Mouse (Mus musculus): ENCODE measurements around the gene Faim2.

Faim2 gene

DNA sequence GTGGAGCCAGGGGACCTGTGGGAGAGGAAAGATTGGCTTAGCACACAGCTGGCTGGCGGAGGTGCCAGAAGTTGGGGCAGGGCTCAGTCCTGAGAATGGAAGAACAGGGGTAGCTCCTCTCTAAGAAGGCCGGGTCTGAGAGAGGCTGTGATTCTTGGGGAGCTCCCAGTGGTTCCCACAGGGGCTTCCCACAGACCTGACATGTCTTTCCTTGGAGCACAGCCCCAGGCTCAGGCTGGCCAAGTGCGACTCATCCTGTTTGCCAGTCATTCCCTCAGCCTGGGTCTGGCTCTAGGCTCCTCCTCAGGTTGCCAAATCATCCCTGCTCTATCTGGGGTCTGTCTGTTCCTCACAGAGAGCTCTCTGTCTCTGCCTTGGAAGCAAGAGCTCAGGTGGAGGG, 17.3 kb downstream of the Faim2 start:
- DNase-seq (ENCODE audit: extremely low read depth, low read depth, low spot score) = no peak

DNA sequence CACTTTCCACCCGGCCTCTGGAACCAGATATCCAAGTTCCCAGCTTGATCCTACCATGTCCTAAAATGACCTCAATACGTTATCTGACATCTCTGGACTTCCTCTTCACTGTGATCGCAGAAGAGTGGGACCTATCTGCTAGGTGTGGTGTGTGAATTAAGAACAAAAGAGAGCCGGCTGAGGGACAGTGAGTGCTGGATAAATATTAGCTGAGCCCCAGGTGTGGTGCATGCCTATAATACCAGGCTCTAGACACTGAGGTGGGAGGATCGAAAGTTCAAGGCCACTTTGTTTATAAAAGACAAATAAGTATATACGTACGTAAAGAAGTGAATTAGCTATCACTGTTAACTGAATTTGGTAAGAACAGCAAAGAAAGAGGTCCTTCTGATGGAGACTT, 18.1 kb downstream of the Faim2 start:
- no peak for DNase-seq (ENCODE audit: extremely low read depth, low read depth, low spot score)

DNA sequence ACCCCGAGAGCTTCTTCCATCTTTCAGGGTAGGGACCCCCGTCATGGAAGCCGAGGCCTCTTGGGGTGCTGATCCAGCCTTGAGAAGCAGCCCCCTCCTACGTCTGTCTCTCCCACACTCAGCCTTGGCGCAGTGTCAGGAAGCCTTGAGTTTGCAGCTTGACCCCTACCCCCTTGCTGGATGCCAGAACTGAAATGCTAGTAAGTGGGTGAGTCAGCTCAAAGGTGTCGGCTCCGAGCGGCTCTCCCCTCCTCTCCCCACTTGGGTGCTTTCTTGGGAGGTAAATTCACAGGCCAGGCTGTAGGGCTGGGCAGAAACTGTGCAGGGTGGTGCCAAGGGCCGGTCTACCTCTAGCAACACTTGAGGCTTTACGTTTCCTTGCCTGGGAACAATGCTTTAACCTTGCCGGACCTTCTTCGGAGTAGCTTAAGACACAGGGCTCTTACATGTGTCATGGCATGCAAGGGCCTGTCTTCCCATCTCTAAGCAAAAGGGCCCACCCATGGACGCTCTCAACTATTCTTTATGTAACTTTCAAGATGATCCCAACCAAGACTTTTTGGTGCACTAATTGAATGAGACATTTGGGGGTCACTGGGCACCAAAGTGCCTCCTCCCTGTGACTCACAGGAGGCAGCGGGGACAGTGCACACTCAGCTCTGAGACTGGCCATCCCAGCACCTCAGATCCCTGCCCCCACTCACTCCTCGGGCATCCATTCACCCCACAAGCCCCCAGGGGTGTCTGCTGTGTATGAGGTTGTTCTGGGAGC, 22.5 kb downstream of the Faim2 start:
- DNase-seq (ENCODE audit: extremely low read depth, low read depth, low spot score) = no peak

DNA sequence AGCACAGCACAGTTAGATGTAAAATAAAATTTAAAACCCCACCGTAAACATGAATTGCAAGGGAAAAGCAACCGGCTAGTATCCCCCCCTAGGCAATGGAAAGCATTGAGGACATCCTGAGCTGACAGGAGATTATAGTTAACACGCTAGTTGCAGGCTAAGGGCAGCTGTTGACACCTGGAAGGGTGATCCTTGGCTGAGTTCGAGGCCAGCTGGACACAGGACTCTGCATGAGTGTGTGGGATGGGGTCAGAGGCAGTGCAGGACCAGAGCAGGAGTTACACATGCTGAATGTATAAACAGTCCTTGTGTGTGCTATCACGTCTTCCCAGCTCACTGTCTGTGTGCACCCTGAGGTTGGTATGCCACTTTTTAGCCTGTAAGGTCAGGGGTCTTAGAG, 24.7 kb downstream of the Faim2 start:
- DNase-seq (ENCODE audit: extremely low read depth, low read depth, low spot score) = no peak

DNA sequence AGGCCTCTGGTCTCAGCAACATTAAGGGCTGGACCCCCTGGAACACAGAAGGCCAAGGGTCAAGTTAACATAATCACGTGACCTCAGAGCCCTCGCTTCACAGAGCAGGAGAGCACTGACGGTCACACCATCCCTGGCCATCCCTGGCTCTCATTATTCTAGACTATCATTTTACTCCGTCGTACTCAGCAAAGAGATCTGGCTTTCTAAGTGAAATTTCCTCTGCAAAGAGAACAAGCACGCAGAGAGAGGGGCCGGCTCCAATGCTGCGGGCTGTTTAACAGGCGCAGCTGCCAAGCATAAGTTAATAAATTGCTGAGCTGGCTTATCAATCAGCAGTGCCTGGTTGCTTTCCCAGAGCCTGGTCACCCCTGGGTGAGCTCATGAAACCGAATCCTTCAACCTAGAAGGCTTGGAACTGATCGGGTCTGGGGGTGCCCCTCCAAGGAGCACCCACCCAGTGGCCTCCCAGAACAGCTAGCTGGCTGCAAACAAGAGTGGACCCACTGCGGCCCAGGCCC, 25.6 kb downstream of the Faim2 start:
- no peak for DNase-seq (ENCODE audit: extremely low read depth, low read depth, low spot score)

DNA sequence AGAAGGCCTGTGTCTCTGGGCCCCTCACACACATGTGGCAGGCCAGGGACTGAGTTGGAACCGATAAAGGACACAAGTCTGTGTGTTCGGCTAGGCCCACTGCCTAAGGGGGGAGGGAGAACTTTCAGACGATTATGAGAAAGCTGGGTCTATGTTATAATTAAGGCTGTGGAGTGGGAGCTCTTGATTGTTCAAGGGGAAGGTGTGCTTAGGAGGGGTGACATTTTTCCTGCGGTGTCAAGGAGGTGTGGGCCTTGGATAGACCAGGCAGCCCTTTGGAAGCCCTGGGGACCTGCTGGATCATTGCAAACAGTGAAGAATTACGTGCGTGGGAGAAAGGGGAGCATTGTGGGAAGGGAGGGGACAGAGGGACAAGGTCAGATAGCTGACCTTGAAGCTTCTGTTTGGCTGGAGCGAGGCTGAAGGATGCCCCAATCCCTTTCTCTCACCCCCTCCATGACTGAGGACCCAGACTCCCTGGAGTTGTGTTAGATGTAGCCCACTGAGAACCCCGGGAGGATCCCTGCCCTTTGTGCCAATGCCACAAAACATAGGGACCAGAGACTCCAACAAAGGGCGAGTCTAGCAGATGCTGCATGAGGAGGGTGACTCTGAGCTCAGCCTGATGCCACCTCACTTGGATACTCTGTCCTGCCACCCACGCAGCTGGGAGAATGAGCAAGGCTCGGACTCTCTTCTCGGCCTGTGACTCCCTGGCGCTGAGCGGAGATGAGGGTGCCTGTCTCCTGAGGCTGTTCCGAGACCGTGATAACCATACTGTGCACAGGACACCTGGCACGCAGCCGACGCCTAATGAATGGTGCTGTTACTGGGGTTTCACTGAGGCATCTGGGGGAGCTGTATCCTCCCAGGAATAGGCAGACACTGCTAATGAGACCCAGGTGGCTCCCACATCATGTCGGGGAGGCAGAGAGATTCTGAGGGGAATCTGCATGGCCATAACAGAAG, 26.4 kb downstream of the Faim2 start:
- DNase-seq (ENCODE audit: extremely low read depth, low read depth, low spot score) = no peak

DNA sequence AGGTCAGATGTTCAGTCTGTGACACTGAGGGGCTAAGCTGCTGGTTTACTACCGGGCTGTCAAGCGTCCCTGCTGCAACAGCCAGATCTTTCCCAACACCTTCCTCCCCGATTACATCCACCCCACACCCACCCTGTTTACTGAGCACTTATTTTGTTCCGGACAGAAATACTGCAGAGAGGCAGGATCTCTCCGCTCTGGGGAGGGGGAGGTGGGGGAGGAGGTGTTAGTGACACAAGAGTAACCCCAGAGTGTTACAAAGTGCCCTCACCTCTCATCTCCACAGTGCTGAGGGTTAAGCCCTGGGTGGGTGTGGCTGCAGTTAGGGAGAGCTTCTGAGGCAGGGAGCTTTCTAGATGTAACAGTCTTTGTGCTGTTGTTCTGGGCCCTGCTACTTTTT, 27.6 kb downstream of the Faim2 start:
- no peak for DNase-seq (ENCODE audit: extremely low read depth, low read depth, low spot score)

DNA sequence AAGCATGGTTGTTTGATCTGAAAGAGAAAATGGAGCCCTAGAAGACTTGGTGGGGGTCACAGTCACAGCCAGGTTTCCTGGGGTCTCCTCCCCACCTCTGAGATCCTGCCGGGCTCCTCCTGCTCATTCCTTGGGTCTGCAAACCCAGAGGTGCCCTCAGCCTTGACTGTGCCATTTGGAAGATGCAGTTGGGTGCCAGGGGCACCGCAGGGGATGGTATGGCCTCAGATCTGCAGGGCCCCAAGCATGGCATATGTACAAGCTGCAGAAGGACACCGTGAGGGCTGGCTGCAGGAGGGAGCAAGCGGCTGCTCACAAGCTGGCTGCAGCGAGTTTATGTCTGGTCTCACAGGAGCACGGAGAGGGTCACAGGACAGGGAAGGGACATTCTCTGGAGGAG, 28.2 kb downstream of the Faim2 start:
- no peak for DNase-seq (ENCODE audit: extremely low read depth, low read depth, low spot score)

DNA sequence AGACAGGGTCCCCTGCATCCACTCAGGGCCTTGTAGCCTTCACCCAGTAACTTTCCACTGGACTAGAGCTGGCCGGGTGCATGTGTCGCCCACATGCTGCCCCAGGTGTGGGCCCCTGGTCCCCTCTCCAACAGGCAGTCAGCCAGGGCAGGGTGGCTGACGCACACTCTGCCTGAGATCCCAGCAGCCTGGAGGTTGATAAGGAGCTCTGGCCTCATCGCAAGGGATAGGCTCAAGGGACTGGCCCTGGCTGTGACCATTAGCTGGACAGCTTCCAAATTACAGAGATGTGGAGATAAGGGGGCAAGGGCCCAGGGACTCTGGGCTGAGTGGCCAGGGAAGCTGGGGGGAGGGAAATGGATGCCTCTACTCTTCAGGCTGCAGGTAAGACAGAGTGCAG, 29.2 kb downstream of the Faim2 start:
- DNase-seq (ENCODE audit: extremely low read depth, low read depth, low spot score) = no peak

DNA sequence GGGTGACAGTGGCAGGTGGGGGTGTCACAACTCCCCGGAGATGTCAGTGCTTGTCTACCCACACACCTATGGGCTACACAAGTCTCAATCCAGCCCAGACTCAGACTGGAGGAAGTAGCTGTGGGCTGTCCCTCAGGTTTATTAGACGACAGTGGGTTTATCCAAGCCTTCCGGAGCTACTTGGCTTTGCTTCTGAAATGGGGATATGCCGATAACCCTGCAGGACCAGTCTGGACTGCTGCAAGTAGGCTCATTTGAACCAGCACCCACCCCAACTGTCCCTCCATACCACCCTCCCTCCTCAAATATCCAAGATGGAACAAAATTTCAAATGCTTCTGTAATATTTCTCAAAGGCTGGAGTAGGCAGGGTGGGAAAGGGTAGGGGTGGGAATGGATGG, 29.6 kb downstream of the Faim2 start:
- DNase-seq (ENCODE audit: extremely low read depth, low read depth, low spot score) = no peak

DNA sequence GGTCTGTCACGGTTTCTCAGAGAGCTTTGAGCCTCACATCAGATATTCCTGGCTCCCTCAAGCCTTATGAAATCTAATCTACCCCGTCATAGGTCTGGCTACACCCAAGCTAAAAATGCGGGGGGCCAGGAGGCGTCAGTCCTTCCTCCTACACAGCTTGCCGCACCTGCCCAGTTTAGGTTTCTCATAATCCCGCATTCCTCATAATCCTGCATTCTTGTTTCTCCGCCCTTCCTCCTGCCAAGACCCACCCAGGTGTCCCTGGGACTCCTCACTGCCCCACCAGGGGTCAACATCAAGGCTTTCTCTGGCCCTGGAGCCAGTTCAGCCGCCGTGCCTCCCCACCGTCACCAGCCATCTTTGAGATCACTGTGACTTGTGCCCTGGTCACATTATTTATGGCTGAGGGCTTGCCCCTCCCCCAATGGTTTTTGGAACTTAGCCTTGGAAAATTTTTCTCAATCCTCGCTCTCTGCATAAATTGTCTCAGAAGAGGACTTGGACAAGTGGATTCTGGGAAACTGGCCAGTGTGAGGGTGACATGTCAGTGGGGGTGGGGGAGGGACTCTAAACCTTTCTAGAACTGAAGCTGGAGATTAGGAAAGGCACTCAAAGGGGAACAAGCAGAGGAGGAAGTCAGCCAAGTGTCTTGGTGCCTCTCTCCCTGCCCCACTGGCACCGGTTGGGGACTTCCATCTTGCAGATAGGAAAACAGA, 30.3 kb downstream of the Faim2 start:
- DNase-seq (ENCODE audit: extremely low read depth, low read depth, low spot score) = no peak

DNA sequence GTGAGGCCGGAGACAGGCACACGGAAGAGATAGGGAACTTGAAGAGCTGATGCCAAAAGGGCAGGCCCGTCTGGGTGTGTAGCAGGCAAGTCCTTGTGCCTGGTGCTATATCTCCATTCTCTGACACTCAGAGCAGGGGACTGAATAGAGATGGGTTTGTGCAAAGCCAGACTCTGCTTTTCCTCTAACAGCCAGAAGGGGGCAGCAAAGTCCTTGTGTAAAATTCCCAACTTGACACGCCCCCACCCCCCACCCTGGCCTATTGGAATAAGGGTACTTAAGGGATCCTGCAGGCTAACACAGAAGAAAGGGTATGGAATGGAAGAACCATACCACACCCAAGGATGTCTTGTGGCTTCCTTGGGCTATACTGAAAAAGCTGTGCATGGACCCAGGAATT, 30.9 kb downstream of the Faim2 start:
- no peak for DNase-seq (ENCODE audit: extremely low read depth, low read depth, low spot score)

DNA sequence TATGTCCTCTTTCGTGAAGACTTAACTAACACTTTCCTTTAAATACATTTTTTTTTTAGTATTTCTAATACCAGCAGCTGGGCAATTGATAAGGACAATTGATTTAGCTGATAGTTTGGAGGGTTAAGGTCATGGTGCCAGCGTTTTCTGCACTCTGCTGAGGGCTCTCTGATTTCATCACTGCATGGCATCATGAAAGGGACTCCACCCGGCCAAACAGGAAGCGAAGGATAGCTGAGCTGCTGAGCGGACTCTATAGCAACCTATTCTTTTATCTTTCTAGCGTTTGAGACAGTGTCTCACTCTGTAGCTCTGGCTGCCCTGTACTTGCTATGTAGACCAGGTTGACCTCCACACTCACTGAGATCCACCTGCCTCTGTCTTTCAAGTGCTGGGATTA, 43.2 kb downstream of the Faim2 start:
- DNase-seq (ENCODE audit: extremely low read depth, low read depth, low spot score) = no peak

DNA sequence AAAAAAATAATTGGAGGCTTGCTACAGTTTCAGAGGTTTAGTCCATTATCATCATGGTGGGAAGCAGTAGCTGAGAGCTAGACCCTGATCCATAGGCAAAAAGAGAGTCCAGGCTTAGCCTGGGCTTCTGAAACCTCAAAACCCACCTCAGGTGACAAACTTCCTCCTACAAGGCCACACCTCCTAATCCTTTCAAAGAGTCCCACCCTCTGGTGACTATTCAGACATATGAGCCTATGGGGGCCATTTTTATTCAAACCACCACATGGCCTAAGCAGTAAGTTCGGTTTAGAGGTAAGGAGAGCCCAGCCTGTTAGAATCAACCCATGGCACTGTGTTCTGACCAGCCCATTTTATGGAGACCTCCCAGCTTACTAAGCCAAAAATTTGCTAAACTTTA, 52.2 kb downstream of the Faim2 start:
- DNase-seq (ENCODE audit: extremely low read depth, low read depth, low spot score) = no peak

DNA sequence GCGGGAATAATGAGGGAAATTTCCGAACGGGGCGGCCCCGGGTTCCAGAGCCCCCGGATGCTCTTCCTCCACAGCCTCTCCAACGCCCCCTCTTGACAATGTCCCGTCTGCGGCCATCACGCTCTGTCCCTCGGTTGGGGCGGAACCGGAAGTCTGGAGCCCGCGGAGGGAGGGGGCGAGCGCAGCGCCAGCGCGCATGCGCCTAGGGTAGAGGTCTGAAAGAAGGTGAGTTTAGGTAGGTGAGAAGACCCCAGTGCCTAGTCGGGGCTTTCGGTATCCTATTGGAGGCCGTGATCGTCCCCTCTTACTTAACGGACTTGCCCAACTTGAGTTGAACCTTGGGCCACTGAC, 53.4 kb downstream of the Faim2 start, which contains the start of gene Bcdin3d:
Gene Bcdin3d, minus strand, starts transcription at position 155 of the 351 bp plus-strand sequence.
- DNase-seq (ENCODE audit: extremely low read depth, low read depth, low spot score) = no peak

DNA sequence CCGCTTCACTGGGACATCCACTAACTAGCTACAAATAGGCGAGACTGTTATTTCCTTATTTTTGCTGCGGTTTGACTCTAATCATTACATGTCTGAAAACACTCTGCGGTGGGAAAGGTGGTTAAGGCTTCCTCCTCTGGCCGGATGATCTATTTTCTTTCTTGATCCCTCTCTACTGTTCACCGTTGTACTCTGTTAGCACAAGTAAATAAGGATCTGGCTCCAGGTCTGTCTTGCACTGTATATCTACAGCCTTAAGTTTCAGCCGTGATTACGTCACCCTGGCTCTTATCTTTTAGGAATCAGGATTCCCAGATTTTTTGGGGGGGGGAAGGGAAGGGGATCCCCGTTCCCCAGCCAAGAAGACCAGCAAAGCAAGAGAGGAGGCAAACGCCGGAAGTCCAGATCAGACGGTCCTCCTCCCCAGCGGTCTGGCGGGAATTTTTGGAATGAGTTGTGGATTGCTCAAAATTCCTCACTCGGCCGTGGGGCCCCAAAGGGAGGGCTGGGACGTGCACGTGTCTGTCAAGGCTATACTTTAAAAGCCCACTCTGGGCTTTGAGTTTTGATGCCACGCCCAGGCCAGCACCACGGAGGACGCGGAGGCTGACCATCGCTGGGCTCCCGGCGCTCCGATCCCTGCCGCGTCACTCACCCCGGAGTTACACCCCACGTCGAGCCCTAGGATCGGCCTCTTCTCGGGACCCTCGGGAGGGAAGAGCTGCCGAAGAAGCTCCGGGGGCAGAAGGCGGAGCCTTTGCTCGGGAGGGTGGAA, 54.0 kb downstream of the Faim2 start:
- no peak for DNase-seq (ENCODE audit: extremely low read depth, low read depth, low spot score)

DNA sequence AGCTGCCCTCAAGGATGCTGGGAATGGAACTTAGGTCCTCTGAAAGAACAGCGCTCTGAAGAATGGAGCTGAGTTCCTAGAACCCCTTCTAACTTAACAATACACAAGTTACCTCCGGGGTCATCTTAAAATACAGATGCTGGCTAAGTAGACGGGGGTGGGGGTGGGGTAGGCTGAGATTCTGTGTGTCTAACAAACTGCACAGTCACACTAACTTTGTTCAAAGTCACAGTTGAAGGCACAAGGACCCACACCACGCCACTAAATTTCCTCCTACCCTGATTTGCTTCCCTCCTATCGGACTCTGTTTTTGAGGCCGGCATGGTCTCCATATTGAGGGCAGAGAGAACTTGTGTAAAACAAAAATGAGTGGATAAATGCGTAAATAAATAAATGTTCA, 55.0 kb downstream of the Faim2 start:
- no peak for DNase-seq (ENCODE audit: extremely low read depth, low read depth, low spot score)

DNA sequence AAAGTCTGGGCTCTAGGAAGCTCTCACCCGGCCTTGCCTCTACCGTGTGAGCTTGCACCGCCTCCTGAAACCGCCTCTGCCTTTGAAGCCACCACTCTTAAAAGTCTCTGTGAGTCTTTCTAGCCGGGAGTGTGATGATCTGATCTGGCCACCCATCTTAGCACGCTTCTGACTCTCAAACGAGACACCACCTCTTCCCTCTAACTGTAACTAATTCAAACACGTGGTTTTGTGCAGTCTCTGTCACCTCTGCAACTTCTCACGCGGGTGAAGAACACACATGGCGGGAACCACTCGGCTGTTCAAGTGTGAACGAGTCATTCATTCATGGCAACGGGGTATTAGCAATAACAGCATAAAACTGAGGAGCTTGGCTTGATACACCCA, 56.3 kb downstream of the Faim2 start:
- no peak for DNase-seq (ENCODE audit: extremely low read depth, low read depth, low spot score)

DNA sequence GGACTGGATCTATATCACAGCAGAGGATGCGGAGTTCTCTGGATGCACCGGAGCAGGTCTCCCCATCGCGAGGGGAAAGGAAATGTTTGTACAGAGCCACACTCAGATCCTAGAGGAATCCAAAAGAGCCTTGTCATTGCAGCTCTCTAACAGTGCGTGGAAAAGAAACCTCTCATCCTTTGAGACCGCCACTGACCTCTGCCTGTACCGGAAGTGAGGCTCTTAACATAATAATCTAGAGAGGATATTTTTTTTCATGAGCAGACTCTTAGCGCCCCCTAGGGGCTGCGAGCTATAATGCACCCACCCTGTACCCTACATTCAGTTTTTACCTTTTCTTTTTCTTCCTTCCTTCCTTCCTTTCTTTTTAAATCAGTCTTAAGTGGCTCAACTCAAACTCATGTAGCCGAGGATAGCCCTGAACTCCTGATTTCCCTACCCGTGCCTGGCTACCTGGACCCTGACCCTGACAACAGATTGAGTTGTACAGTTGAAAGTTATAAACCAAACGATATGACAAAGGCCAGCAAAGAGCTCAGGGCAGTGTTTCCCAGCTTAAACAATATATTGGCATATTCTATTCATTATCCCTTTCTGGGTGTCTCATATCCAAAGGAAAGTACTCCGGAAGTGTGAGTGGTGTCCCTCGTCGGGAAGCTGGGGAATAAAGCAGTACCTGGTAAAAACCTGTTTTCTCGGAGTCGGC, 56.8 kb downstream of the Faim2 start:
- no peak for DNase-seq (ENCODE audit: extremely low read depth, low read depth, low spot score)

DNA sequence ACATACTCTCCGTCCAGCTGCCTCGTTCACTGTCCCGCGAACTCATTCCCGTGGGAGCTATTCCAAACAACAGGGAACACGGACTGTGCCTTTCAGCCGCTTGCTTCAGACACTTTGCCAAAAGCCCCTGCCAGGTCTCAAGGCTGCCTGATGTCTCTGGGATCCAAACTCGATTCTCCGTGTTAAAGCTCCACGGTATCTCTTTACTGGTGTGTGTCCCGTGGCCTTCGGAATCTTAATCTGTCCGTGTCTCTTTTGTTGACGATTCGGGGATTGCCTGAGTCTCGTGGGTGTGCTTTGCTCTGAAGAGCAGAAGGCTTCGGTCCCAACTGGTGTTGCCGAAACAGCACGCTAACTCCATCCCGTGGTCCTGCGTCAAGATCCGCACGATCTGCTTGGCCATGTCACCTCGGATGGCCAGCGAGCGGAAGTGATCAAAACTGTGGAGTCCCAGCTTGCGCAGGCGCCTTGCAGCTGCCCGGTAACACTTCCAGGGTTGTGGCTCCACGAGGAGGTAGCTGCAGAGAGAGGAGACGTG, 57.7 kb downstream of the Faim2 start:
- DNase-seq (ENCODE audit: extremely low read depth, low read depth, low spot score) = no peak
